Mouse (Mus musculus): Measurements from ENCODE around the gene Slc12a8. TPM values are rescaled to one million over a fixed set of nuclear protein-coding genes. Genes with fewer than 3 reads are reported as not detected.
A peak's percentile ranks its signal among the peaks of the same experiment; 100 is the strongest.

Gene Slc12a8
- total and polyA plus RNA-seq, 2 experiments from 2014 or later, result 0.42 to 1.0 TPM

- WGBS, result 56% methylated on average over 2 of the region's 2 CpGs
- Histone ChIP-seq H3K4me3 (ENCODE audit: low read depth, low read length) (no peak overlapping the region), H3K4me1 (ENCODE audit: control insufficient read depth, insufficient read depth) (peaks cover 84% of the 10 kb centered on the region), H3K27me3 (ENCODE audit: control insufficient read depth, insufficient read depth, low read length) (no peaks in the 10 kb centered on the region), H3K9ac (replicated peaks; ENCODE audit: low read depth, low read length) (no peak overlapping the region), H3K27ac (ENCODE audit: low read depth) (peak overlapping the region; percentile 92), H3K36me3 (replicated peaks; ENCODE audit: control insufficient read depth, insufficient read depth, low read length) (no peaks in the 10 kb centered on the region), H3K9me3 (replicated peaks; ENCODE audit: control insufficient read depth, low read length) (no peaks in the 10 kb centered on the region), H3K4me2 (ENCODE audit: low read depth, low read length) (no peak overlapping the region)
- no peak for ATAC-seq (ENCODE audit: insufficient read depth, low read depth)
- no peak for DNase-seq (ENCODE audit: low spot score)
- TF ChIP-seq EP300 (IDR thresholded peaks at IDR 0.05; ENCODE audit: low read depth) (no peak), CTCF (IDR thresholded peaks at IDR 0.05; ENCODE audit: low read depth) (no peak)
Observed at GRCm38 (mm10) chr16:33580331-33580730, 63.2 kb downstream of the Slc12a8 start.

- H3K36me3 ChIP-seq (replicated peaks; ENCODE audit: control insufficient read depth, insufficient read depth, low read length), result no peaks in the 10 kb centered on the region
- H3K27ac ChIP-seq (ENCODE audit: low read depth), result peak overlapping the region; percentile 92
- DNase-seq (ENCODE audit: low spot score) (peak; percentile 95), ATAC-seq (ENCODE audit: insufficient read depth, low read depth) (peak; percentile 81)
- no peaks in the 10 kb centered on the region for H3K27me3 ChIP-seq (ENCODE audit: control insufficient read depth, insufficient read depth, low read length)
- no peaks in the 10 kb centered on the region for H3K9me3 ChIP-seq (replicated peaks; ENCODE audit: control insufficient read depth, low read length)
- H3K4me3 ChIP-seq (ENCODE audit: low read depth, low read length), result no peak overlapping the region
- H3K9ac ChIP-seq (replicated peaks; ENCODE audit: low read depth, low read length), result no peak overlapping the region
- TF ChIP-seq EP300 (IDR thresholded peaks at IDR 0.05; ENCODE audit: low read depth), result peak; percentile 76; the same call in 1 of the 2 replicates
- TF ChIP-seq CTCF (IDR thresholded peaks at IDR 0.05; ENCODE audit: low read depth), result peak; percentile 8; the same call in 1 of the 2 replicates
- no peak overlapping the region for H3K4me2 ChIP-seq (ENCODE audit: low read depth, low read length)
- peaks cover 81% of the 10 kb centered on the region for H3K4me1 ChIP-seq (ENCODE audit: control insufficient read depth, insufficient read depth)
Observed at GRCm38 (mm10) chr16:33580736-33581241, 63.7 kb downstream of the Slc12a8 start.

GRCm38 (mm10) chr16:33581661-33582099 is 64.6 kb downstream of the Slc12a8 start:
- H3K4me1 ChIP-seq (ENCODE audit: control insufficient read depth, insufficient read depth), result peaks cover 72% of the 10 kb centered on the region
- H3K27me3 ChIP-seq (ENCODE audit: control insufficient read depth, insufficient read depth, low read length), result no peaks in the 10 kb centered on the region
- WGBS, result 22% methylated on average over 4 of the region's 4 CpGs
- no peak overlapping the region for H3K4me2 ChIP-seq (ENCODE audit: low read depth, low read length)
- H3K9me3 ChIP-seq (replicated peaks; ENCODE audit: control insufficient read depth, low read length), result no peaks in the 10 kb centered on the region
- peak; percentile 37 for ATAC-seq (ENCODE audit: insufficient read depth, low read depth)
- DNase-seq (ENCODE audit: low spot score), result peak; percentile 77
- no peak overlapping the region for H3K4me3 ChIP-seq (ENCODE audit: low read depth, low read length)
- H3K36me3 ChIP-seq (replicated peaks; ENCODE audit: control insufficient read depth, insufficient read depth, low read length), result no peaks in the 10 kb centered on the region
- H3K27ac ChIP-seq (ENCODE audit: low read depth), result peak overlapping the region; percentile 92
- TF ChIP-seq CTCF (IDR thresholded peaks at IDR 0.05; ENCODE audit: low read depth), result no peak
- peak; percentile 67 for TF ChIP-seq EP300 (IDR thresholded peaks at IDR 0.05; ENCODE audit: low read depth)
- H3K9ac ChIP-seq (replicated peaks; ENCODE audit: low read depth, low read length), result no peak overlapping the region

- 54% methylated on average over 8 of the region's 8 CpGs for WGBS
- Histone ChIP-seq H3K36me3 (replicated peaks; ENCODE audit: control insufficient read depth, insufficient read depth, low read length) (no peaks in the 10 kb centered on the region), H3K9ac (replicated peaks; ENCODE audit: low read depth, low read length) (no peak overlapping the region), H3K27me3 (ENCODE audit: control insufficient read depth, insufficient read depth, low read length) (no peaks in the 10 kb centered on the region), H3K9me3 (replicated peaks; ENCODE audit: control insufficient read depth, low read length) (no peaks in the 10 kb centered on the region), H3K27ac (ENCODE audit: low read depth) (peak overlapping the region; percentile 92), H3K4me1 (ENCODE audit: control insufficient read depth, insufficient read depth) (peaks cover 66% of the 10 kb centered on the region), H3K4me2 (ENCODE audit: low read depth, low read length) (no peak overlapping the region), H3K4me3 (ENCODE audit: low read depth, low read length) (no peak overlapping the region)
- ATAC-seq (ENCODE audit: insufficient read depth, low read depth), result no peak
- no peak for DNase-seq (ENCODE audit: low spot score)
- TF ChIP-seq CTCF (IDR thresholded peaks at IDR 0.05; ENCODE audit: low read depth) (no peak), EP300 (IDR thresholded peaks at IDR 0.05; ENCODE audit: low read depth) (no peak)
Observed at GRCm38 (mm10) chr16:33582495-33582894, 65.4 kb downstream of the Slc12a8 start.

GRCm38 (mm10) chr16:33583333-33583732 is 66.2 kb downstream of the Slc12a8 start:
- Histone ChIP-seq H3K4me2 (ENCODE audit: low read depth, low read length) (peak overlapping the region; percentile 54; the same call in 1 of the 2 replicates), H3K36me3 (replicated peaks; ENCODE audit: control insufficient read depth, insufficient read depth, low read length) (no peaks in the 10 kb centered on the region), H3K27me3 (ENCODE audit: control insufficient read depth, insufficient read depth, low read length) (no peaks in the 10 kb centered on the region), H3K9me3 (replicated peaks; ENCODE audit: control insufficient read depth, low read length) (no peaks in the 10 kb centered on the region), H3K4me3 (ENCODE audit: low read depth, low read length) (no peak overlapping the region), H3K27ac (ENCODE audit: low read depth) (peak overlapping the region; percentile 91), H3K4me1 (ENCODE audit: control insufficient read depth, insufficient read depth) (peaks cover 59% of the 10 kb centered on the region), H3K9ac (replicated peaks; ENCODE audit: low read depth, low read length) (no peak overlapping the region)
- DNase-seq (ENCODE audit: low spot score) (no peak), ATAC-seq (ENCODE audit: insufficient read depth, low read depth) (no peak)
- no peak for TF ChIP-seq EP300 (IDR thresholded peaks at IDR 0.05; ENCODE audit: low read depth)
- TF ChIP-seq CTCF (IDR thresholded peaks at IDR 0.05; ENCODE audit: low read depth), result no peak
- 41% methylated on average over 3 of the region's 3 CpGs for WGBS

All from heart, postnatal 0 days (tissue).